Mouse (Mus musculus) hindbrain, embryonic 12.5 days (tissue): ENCODE data around the gene Rnpc3. TPM values are rescaled to one million over a fixed set of nuclear protein-coding genes. Genes with fewer than 3 reads are reported as not detected.
"Not testable (repeated sequence)": the region's sequence is repeated elsewhere in the genome, so short reads cannot be mapped to it uniquely, and the experiment has no call there.

Source experiments
- ATAC-seq: fragments of 200-750 bp; cut with Nextera tagmentation; 2 replicates; pipeline ENCODE4 v1.8.0; 2017; ENCODE audit warnings: moderate TSS enrichment; ENCODE audit not compliant: low FRiP score
- H3K27ac ChIP-seq: fragments of 300-500 bp; sonication (generic); 2 replicates; pipeline ENCODE4 v1.5.1; 2016; ENCODE audit warnings: mild to moderate bottlenecking
- H3K27me3 ChIP-seq: fragments of 300-500 bp; sonication (generic); 2 replicates; pipeline ENCODE4 v1.6.1; 2016; ENCODE audit warnings: mild to moderate bottlenecking
- H3K36me3 ChIP-seq: fragments of 300-500 bp; sonication (generic); 2 replicates; pipeline ENCODE4 v1.6.1; 2016; ENCODE audit warnings: mild to moderate bottlenecking
- H3K4me1 ChIP-seq: fragments of 300-500 bp; sonication (generic); 2 replicates; pipeline ENCODE4 v1.6.1; 2016
- H3K4me2 ChIP-seq: fragments of 300-500 bp; sonication (generic); replicated peaks from 2 replicates; pipeline ENCODE4 v1.6.1; 2016; ENCODE audit warnings: mild to moderate bottlenecking
- H3K4me3 ChIP-seq: fragments of 300-500 bp; sonication (generic); 2 replicates; pipeline ENCODE4 v1.5.1; 2016; ENCODE audit warnings: mild to moderate bottlenecking
- H3K9ac ChIP-seq: fragments of 300-500 bp; sonication (generic); 2 replicates; pipeline ENCODE4 v1.6.1; 2016; ENCODE audit warnings: mild to moderate bottlenecking, moderate library complexity
- H3K9me3 ChIP-seq: fragments of 300-500 bp; sonication (generic); replicated peaks from 2 replicates; pipeline ENCODE4 v1.6.1; 2016; ENCODE audit warnings: mild to moderate bottlenecking
- WGBS: fragments of 180-500 bp; shearing (Covaris S2); methylation state at CpG from one replicate; pipeline ENCODE4 v1.1.7; 2016; 5-methylcytosine and 5-hydroxymethylcytosine counted together
- polyA plus RNA-seq: library from polyadenylated mRNA; unstranded; fragments of >200 nt; fragmentation: Nextera tagmentation; extraction: Ambion mirVana; gene quantifications from 2 replicates; pipeline ENCODE4 v1.2.1, GENCODE M21; 2016

The Rnpc3 gene
- 52.5 and 61.6 TPM in 2 replicates for polyA plus RNA-seq

DNA sequence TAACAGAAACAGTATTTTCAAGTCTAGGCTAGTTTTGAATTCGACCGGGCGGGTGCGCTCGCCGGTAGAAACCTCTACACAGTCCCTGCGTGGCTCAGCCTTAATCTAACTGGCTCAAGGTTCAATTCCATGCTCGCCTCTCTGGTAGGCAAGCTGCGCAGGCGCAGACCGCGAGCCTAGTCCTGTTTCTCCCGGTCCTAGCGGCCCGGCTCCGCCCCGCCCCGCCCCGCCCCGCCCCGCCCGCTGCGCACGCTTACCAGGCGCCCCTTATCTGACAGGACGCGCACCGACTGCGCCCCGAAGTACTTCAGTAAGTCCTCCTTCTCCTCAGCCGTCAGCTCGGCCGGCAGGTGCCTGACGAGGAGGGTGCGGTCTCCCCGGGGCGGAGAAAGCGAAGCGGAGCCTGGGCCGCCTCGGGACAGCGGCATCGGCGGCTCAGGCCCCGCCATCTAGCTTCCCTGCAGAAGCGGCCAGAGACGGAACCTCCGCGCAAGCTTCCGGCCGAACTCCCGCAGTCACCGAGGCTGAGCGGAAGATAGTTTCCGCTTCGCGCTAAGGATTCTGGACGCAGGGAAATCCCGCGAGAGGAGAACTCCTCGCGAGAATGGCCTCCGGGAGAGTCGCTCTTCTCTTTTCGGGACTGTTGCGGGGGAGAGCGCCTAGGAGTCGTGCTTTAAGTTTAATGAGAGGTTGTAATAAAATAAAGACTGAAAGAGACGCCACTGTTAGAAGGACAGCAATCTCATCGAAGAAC, at the start of gene Rnpc3:
Gene Rnpc3 (minus strand): TSS at position 544 of the 754 bp plus-strand sequence.
- peak within 1 kb of the TSS; percentile 83 for H3K9ac ChIP-seq
- H3K36me3 ChIP-seq, result peaks cover 5% of the 10 kb centered on the region; the same call in 1 of the 2 replicates
- peak within 1 kb of the TSS; percentile 99 for H3K27ac ChIP-seq
- no peaks in the 10 kb centered on the region for H3K27me3 ChIP-seq
- WGBS, result under 1% methylated on average over 69 of the region's 70 CpGs
- no peaks in the 10 kb centered on the region for H3K4me1 ChIP-seq
- H3K4me2 ChIP-seq, result peak within 1 kb of the TSS; percentile 73
- no peaks in the 10 kb centered on the region for H3K9me3 ChIP-seq
- peak; percentile 98 for ATAC-seq
- peak within 1 kb of the TSS; percentile 65 for H3K4me3 ChIP-seq

DNA sequence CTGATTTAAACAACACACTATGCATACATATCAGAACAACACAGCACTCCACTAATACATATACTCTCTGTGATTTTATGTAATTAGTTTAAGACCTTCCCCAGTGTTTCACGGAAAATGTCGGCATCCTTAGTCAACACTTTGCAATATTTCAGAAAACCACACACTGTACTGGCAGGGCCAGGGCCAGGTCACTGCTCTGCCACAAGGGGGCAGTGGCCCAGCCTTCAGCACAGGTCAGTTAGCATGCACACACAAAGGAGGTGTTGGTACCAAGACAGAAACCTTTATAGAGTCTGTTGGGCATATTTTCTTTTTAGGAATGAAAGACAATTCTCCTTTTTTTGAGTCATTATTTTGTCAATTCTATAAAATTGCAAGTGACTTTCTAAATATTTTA, 27.0 kb upstream of the Rnpc3 start:
- Histone ChIP-seq H3K4me3 (no peak overlapping the region), H3K27me3 (no peaks in the 10 kb centered on the region), H3K4me1 (no peaks in the 10 kb centered on the region), H3K4me2 (no peak overlapping the region), H3K9me3 (no peaks in the 10 kb centered on the region), H3K36me3 (no peaks in the 10 kb centered on the region), H3K27ac (no peak overlapping the region), H3K9ac (no peak overlapping the region)
- ATAC-seq, result peak; percentile 82
- WGBS, result 64% methylated on average over 2 of the region's 2 CpGs

DNA sequence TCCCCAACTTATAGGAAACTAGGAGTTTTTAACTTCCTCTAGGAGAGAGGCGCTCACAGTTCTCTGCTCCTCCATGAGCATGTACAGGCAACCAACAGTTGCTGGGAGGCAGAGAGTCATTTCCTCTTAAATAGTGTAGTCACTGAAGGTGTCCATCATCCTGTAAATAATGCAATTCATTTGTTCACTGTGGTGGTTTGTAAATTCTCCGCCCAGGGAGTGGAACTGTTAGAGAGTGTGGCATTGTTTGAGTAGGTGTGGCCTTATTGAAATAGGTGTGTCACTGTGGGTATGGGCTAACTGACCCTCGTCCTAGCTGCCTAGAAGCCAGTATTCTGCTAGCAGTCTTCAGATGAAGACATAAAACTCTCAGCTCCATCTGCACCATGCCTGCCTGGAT, 24.4 kb upstream of the Rnpc3 start:
- Histone ChIP-seq H3K4me2 (no peak overlapping the region), H3K27me3 (no peaks in the 10 kb centered on the region), H3K27ac (no peak overlapping the region), H3K9ac (no peak overlapping the region), H3K4me3 (no peak overlapping the region), H3K4me1 (no peaks in the 10 kb centered on the region), H3K9me3 (no peaks in the 10 kb centered on the region), H3K36me3 (no peaks in the 10 kb centered on the region)
- WGBS, result 88% methylated on average over 3 of the region's 3 CpGs
- no peak for ATAC-seq

DNA sequence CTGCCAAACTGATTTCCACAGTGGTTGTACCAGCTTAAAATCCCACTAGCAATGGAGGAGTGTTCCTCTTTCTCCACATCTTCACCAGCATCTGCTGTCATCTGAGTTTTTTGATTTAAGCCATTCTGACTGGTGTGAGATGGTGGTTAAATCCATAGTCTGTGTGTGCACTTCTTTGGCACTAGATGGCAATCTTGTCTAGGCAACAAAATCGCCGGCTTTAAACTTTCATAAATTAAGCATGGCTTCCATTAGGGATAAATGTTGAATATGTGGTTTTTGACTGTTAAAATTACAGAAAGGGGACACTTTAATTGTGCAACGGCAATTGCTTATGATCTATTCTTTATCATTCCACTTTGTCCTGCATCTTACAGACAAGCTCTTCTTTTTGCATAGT, 21.4 kb upstream of the Rnpc3 start:
- not testable (repeated sequence) for H3K9me3 ChIP-seq, H3K9ac ChIP-seq, H3K27ac ChIP-seq, ATAC-seq, H3K27me3 ChIP-seq, H3K4me3 ChIP-seq, H3K4me2 ChIP-seq, H3K4me1 ChIP-seq, H3K36me3 ChIP-seq
- 57% methylated on average over 3 of the region's 3 CpGs for WGBS

DNA sequence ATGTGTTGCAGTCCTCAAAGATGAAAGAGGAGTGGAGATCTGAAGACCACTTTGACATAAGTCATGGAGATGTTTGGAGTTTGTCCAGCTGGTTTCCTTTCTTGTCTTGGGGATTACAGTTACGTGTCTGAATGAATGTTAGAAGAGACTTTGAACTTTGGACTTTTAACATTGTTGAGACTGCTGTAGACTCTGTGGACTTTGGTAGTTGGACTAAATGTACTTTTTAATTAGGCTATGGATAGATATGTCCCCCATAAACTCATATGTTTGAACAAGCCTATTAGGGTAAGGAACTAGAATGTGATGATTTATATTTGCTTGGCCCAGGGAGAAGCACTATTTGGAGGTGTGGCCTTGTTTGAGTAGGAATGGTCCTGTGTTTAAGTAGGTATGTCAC, 9.6 kb upstream of the Rnpc3 start:
- no peak for ATAC-seq
- Histone ChIP-seq H3K4me2 (no peak overlapping the region), H3K36me3 (no peaks in the 10 kb centered on the region), H3K4me3 (no peak overlapping the region), H3K9me3 (no peaks in the 10 kb centered on the region), H3K9ac (no peak overlapping the region), H3K27me3 (no peaks in the 10 kb centered on the region), H3K27ac (no peak overlapping the region), H3K4me1 (no peaks in the 10 kb centered on the region)
- 97% methylated on average over 1 of the region's 1 CpGs for whole genome bisulfite sequencing

DNA sequence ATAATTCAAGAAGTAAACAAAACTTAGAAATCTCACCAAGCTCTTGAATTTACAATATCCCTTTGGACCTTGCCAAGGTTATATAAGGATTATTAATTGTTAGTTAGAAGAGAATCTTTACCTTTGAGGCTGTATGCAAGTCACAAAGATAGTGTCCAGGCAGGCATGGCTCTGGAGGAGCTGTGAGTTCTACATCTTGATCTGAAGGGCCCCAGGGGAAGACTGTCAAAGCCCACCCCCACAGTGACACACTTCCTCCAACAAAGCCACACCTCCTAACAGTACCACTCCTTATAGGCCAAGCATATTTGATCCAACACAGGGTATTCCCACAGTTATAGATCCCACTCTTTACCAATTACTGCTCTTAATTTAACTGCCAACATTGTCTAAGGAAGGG, 4.3 kb upstream of the Rnpc3 start:
- ATAC-seq, result no peak
- no peaks in the 10 kb centered on the region for H3K9me3 ChIP-seq
- no peaks in the 10 kb centered on the region for H3K36me3 ChIP-seq
- H3K4me3 ChIP-seq, result no peak overlapping the region
- H3K4me2 ChIP-seq, result no peak overlapping the region
- no peak overlapping the region for H3K9ac ChIP-seq
- H3K27ac ChIP-seq, result no peak overlapping the region
- no peaks in the 10 kb centered on the region for H3K4me1 ChIP-seq
- no peaks in the 10 kb centered on the region for H3K27me3 ChIP-seq

DNA sequence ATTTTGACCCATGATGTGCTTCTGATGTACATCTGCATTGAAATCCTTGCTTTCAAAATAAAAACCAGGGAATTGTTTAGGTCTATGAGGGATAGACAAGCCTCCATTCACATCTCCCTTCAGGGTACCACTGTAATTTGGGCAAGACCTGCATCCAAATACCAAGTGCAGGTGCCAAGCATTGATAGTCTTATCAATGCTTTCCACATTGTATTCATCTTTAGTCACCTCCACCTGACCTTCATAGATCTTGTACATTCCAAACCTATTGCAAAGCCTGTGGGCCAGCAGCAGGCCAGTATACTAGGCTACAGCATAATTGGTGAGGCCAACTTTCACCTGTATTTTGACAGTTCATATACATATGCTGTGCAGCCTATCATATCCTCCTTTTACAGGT, 1.7 kb upstream of the Rnpc3 start:
- H3K27me3 ChIP-seq, result no peaks in the 10 kb centered on the region
- ATAC-seq, result no peak

DNA sequence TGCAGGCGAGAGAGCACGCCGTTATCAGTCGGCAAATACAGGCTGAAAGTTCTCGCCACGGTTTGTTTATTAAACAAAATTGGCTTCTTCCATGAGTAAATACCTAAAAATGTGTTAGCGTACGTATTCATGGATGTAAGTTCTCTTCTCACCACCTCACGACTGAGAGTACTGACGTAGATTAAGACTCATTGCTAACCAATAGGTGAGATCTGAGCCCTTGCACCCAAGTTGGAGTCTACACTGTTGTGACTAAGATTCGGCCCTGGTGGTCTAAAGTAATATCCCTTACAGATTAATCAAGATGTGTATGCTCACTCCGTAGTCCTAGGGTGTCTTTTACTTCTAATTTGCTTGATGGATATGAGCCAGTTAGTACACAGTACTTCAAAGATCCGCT, 615 bp upstream of the Rnpc3 start:
- Histone ChIP-seq H3K4me1 (no peaks in the 10 kb centered on the region), H3K4me3 (peak overlapping the region; percentile 65), H3K9ac (peak overlapping the region; percentile 83), H3K4me2 (peak overlapping the region; percentile 73), H3K27ac (peak overlapping the region; percentile 99), H3K36me3 (peaks cover 5% of the 10 kb centered on the region; the same call in 1 of the 2 replicates), H3K27me3 (no peaks in the 10 kb centered on the region), H3K9me3 (no peaks in the 10 kb centered on the region)
- WGBS, result 20% methylated on average over 13 of the region's 13 CpGs
- ATAC-seq, result no peak

More for the DNA sequence above, 1.7 kb upstream of the Rnpc3 start:
- Histone ChIP-seq H3K27ac (no peak overlapping the region), H3K4me2 (no peak overlapping the region), H3K9ac (no peak overlapping the region), H3K4me3 (no peak overlapping the region), H3K9me3 (no peaks in the 10 kb centered on the region), H3K36me3 (no peaks in the 10 kb centered on the region), H3K4me1 (no peaks in the 10 kb centered on the region)

DNA sequence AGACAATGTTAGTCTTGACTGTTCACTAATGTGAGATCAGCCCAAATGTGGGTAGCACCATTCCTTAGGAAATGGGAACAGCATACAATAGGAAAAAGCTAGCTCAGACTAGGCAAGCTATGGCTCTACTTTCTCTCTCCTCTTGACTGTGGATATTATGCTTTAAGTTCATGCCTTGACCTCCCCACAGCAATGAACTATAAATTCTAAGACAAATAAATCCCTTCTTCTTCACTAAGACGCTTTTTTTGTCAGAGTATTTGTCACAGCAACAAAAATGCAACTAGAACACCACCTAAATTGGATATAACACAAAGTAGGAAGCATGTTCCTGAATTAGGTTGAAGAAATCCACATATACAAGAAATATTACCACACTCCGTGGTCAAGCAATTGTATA, 23.4 kb downstream of the Rnpc3 start, which contains the start of gene Amy1:
Gene Amy1 (minus strand): TSS at position 101 of the 400 bp plus-strand sequence.
- no peak within 1 kb of the TSS for H3K4me2 ChIP-seq
- H3K36me3 ChIP-seq, result peaks cover 13% of the 10 kb centered on the region

DNA sequence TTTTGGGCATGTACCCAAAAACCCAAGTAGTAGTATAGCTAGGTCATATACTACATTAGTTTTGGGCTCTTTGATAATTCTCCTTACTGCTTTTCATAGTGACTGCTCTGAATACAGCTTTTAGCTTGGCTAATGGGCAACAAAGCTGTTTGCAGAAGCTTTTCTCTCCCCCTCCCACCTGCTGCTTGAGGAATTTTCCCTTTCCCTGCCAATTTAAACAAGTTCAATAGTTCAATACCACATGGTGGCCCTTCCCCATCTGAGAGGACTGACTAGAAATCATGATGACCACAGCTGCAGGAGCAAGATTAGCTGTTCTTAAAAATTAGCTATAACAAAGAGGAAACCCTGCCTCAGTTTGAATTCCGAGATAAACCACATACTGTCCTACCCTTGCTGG, 39.1 kb downstream of the Rnpc3 start:
- no peaks in the 10 kb centered on the region for H3K27me3 ChIP-seq
- H3K9ac ChIP-seq, result no peak overlapping the region
- 75% methylated on average over 1 of the region's 1 CpGs for WGBS
- no peak for ATAC-seq
- no peak overlapping the region for H3K27ac ChIP-seq
- no peak overlapping the region for H3K4me3 ChIP-seq
- no peak overlapping the region for H3K4me2 ChIP-seq
- H3K9me3 ChIP-seq, result no peaks in the 10 kb centered on the region
- peaks cover 4% of the 10 kb centered on the region; the same call in 1 of the 2 replicates for H3K36me3 ChIP-seq
- H3K4me1 ChIP-seq, result no peaks in the 10 kb centered on the region

More for the DNA sequence above, 23.4 kb downstream of the Rnpc3 start, which contains the start of gene Amy1:
- H3K27ac ChIP-seq, result no peak within 1 kb of the TSS
- H3K4me3 ChIP-seq, result no peak within 1 kb of the TSS
- H3K9ac ChIP-seq, result no peak within 1 kb of the TSS
- H3K27me3 ChIP-seq, result no peaks in the 10 kb centered on the region
- H3K9me3 ChIP-seq, result no peaks in the 10 kb centered on the region
- no peaks in the 10 kb centered on the region for H3K4me1 ChIP-seq
- 99% methylated on average over 2 of the region's 2 CpGs for WGBS
- ATAC-seq, result no peak

DNA sequence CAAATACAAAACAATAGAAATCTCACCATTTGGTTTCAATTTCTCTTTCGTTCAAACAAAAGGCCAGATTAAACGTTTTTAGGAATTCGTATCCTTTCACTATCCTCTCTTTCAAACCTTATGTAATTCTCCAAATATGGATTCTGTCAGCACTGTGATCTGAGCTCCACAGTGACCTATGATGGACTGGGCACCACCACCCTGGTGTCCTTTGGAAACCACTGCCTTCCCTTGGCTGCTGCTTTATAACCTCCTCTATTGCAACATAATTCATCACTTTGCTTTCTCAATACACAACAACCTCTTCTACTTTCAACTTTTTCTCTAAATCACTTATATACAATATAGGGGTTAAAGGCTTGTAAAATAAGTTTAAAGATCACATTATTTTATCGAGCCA, 55.4 kb downstream of the Rnpc3 start:
- Histone ChIP-seq H3K36me3 (no peaks in the 10 kb centered on the region), H3K27ac (no peak overlapping the region), H3K4me3 (no peak overlapping the region), H3K27me3 (no peaks in the 10 kb centered on the region), H3K9ac (no peak overlapping the region), H3K4me2 (no peak overlapping the region), H3K9me3 (no peaks in the 10 kb centered on the region), H3K4me1 (no peaks in the 10 kb centered on the region)
- no peak for ATAC-seq
- WGBS, result 79% methylated on average over 4 of the region's 4 CpGs

DNA sequence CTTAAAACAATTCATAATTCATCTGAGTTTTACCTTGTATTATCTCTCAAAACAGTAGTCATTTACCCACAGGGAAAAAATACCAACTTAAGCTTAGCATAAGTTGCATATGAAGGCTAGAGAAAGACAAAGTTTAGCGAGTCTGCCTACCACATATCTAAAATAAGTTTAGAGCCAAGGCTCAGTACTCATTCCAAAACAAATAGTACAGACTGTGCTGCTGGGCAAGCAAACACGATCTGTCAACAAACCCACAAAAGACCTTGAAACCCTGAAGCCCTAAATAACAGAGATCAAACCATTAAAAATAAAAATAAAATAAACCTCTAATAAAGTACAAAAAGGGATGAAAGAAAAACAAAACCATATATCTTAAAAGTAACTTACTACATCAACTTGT, 55.8 kb downstream of the Rnpc3 start:
- Histone ChIP-seq H3K4me1 (no peaks in the 10 kb centered on the region), H3K27me3 (no peaks in the 10 kb centered on the region), H3K4me3 (no peak overlapping the region), H3K9me3 (no peaks in the 10 kb centered on the region), H3K36me3 (no peaks in the 10 kb centered on the region), H3K27ac (no peak overlapping the region), H3K4me2 (no peak overlapping the region), H3K9ac (no peak overlapping the region)
- ATAC-seq, result no peak
- 80% methylated on average over 2 of the region's 2 CpGs for WGBS

DNA sequence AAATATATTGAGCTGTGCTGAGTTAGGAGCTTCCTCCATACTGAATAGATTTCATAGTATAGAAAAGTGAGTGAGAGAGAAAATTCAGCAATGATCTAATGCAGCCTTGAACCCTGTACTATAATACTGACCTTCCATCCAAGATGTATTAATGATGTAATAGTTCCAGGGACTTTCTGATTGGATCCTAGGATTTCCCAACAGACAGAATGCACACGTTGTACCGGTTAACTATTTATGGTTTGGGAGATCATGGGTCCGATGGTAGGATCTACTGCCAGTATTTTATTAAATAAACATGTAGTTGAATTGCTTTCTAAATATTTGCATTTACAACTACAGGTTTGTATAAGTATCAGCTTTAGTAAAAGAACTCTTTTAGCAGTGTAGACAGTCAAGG, 57.8 kb downstream of the Rnpc3 start:
- H3K9me3 ChIP-seq, result no peaks in the 10 kb centered on the region
- H3K9ac ChIP-seq, result no peak overlapping the region
- ATAC-seq, result no peak
- H3K36me3 ChIP-seq, result no peaks in the 10 kb centered on the region
- H3K4me3 ChIP-seq, result no peak overlapping the region
- H3K4me2 ChIP-seq, result no peak overlapping the region
- no peaks in the 10 kb centered on the region for H3K27me3 ChIP-seq
- no peaks in the 10 kb centered on the region for H3K4me1 ChIP-seq
- no peak overlapping the region for H3K27ac ChIP-seq
- 88% methylated on average over 3 of the region's 3 CpGs for WGBS
